Mouse (Mus musculus) NIH3T3 (cell line): ENCODE measurements around the gene Tpsg1.

Experiments
- DNase-seq: peaks from one replicate; pipeline ENCODE4 v3.0.0-alpha.2; 2012; ENCODE audit warnings: low read depth

The Tpsg1 gene

DNA sequence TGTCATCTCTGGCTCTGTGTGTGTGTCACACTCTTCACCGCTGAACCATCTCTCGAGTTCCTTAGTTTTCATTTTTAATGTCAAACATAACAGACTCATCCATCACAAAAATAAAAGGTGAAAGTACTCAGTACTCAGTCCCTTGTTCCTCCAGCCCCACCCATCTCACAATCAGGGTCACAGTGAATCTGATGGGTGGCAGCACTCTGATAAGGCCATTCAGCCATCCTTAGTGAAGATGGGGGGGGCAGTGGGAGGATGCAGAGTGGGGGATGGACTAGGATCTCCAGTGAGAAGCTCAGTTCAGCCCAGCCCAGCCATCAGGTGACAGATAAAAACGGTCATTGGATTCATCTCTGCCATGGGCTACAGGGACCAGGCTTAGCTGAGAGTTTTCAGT lies at the start of gene Tpsg1:
Tpsg1 (plus strand) TSS at position 301 of the 400 bp plus-strand sequence.
- no peak for DNase-seq

DNA sequence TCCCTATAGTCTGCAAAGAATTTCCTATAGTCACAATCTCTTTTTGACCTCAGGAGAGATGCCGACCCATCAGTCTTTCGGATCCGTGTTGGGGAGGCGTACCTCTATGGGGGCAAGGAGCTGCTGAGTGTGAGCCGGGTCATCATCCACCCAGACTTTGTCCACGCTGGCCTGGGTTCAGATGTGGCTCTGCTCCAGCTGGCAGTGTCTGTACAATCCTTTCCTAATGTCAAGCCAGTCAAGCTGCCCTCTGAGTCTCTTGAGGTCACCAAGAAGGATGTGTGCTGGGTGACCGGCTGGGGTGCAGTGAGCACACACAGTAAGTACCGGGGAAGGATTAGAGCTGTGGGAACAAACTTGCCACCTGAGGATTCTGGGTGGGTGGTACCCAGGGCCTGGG lies 48.3 kb upstream of the Tpsg1 start:
- DNase-seq = no peak

DNA sequence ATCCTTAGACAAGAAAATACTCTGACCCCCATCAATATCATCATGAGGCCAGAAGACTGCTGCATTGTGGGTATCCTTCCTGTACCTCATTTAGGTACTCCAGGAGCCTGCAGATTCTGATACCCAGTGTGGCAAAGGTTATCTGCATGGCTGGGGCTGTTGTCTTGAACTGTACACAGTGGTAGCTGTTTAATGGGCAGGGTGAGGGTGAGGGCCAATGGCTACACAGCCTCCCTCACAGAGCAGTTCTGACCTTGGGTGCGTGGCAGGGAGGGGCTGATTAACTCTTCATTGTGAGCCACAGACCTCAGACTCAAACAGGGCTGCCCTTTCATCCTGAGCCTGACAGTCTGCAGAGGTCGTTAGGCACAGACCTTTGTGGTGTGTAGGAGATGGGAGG lies 46.1 kb upstream of the Tpsg1 start:
- no peak for DNase-seq

DNA sequence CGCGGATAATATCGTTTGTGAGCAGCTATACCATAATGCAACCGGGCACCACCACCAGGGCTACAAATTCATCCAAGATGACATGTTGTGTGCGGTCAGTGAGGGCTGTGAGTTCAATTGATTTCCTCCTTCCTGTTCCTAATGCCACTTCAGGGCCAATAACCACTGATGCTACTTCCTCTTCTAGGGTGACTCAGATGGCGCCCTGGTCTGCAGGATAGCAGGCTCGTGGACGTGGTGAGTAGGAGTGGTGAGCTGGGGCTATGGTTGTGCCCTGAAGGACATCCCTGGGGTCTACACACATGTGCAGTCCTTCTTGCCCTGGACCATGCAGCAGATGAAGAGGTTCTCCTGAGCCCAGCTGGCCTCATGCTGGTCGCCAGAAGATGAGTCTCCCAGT lies 36.8 kb upstream of the Tpsg1 start:
- DNase-seq = no peak

DNA sequence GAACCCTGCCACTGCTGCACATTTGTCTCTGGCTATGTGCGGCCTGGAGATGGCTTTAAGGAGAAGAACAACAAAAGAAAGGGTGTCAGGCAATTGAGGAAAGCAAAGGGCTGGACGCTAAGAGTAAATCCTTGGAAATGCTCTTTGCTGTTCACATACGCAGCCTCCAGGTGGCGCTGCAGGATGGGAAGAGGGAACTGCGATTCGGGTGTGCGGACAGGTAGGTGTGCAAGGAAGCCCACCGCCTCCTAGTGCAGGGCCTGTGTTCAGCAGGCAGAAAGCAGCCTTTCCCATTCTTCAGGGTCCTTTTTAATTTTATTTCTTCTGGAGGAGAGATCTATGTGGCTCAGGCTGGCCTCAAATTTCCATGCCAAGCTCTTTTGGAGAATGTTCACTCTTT lies 35.1 kb upstream of the Tpsg1 start:
- DNase-seq = peak; percentile 79

DNA sequence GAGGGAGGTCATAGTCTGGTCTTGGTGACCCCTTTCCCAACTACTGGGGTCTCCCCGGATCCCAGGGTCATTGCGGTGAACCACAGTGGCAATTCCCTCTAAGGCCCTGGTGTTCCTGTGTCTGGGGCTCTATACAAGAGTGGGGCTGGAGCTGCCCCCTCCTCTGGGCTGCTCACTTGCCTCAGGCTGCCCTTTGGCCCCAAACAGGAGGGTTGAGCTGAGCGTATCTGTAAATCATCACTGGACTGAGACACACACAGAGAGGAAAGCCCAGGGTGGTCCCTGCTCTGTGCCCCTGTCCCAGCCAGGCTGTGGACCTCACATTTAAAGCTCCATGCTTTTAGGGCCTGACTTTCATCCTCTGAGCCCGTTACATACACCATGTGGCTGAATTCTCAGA lies 30.9 kb upstream of the Tpsg1 start:
- DNase-seq = no peak

DNA sequence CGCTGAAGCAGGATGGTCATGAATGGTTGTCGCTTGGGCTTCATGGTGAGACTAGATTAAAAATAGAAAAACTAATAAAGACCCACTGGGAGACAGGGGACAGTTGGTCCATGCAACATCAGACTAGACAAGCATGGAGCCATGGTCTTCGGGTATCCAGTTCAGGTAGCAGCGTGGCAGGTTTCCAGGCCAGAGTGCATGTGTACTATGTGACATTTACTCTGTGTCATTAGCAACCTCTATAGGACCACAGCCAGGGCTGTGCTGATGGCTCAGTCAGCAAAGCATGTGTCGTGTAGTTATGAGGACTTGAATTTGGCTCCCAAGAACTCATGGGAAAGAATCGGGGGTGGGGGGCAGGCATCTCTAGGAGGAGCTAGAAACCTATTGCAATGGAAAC lies 29.1 kb upstream of the Tpsg1 start:
- DNase-seq = no peak

DNA sequence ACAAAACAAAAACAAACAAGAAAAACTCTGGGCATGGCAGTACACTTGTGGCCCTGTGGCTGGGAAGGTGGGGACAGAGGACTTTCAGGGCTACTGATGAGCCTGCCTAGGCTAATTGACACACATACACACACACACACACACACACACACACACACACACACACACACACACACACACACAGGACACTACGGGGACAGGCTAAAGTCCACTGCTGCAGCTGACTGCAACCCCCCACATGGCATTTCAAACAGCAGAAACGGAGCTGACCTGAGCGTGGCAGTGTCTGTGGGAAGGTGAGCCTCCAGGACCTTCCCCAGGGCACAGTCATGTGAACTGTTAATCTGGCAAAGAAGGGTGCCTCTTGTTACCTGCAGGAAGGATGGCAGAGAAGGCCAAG lies 27.6 kb upstream of the Tpsg1 start:
- no peak for DNase-seq

DNA sequence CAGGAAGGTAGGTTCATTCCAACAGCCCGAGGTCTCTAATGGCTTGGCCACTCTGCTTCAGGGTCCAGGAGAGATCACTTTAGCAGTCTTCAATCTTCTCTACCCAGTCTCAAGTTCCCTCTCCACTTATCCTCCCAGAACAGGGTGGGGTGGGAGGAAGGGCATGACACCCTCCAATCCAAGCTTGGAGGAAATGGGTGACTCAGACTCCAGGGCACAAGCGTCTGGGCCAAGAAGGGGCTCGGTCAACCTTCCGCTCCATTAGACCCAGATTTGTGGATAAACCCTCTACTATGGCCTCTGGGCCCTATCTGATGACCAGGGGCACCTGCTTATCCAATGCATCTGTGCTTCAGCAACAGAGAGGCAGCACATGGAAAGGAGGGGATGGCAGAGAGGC lies 23.6 kb upstream of the Tpsg1 start, which contains the start of gene Tpsab1:
Tpsab1 (minus strand) TSS at position 101 of the 400 bp plus-strand sequence.
- DNase-seq = no peak

DNA sequence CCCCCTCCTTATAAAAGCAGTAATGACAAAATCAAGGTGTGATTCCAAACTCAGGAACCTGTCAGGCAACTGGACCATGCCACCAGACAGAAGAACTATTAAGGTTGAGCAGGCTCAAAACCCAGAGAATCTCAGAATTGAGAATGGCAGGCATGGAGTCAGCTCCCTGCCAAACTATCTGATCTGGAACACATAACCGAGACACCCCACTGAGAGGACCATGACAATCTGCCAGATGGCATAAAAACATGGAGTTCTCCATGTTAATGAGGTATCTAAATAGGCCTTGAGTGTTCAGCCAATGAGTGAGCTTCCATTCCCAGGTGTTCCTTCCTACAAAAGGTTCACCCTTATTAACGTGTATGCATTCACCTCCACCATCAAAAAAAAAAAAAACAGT lies 7.8 kb upstream of the Tpsg1 start:
- DNase-seq = no peak

DNA sequence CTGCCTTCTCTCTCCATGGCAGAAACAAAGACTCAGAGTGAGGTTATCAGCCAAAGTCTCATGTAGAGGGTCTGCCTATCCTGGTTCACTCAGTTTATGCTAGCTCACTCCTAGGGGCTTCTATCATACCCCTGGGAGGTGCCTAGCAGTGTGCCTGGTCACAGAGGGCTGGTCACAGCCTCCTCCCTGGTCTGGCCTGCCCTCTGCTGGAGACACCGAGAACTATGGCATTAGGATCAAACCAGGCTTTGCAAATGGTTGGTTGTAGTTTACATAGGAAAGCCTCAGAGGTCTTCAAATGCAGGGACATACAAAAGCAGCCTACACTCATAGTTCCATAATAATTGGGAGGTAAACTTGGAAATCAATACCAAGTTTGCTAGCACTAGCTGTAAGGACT lies 5.3 kb upstream of the Tpsg1 start:
- peak; percentile 71 for DNase-seq

DNA sequence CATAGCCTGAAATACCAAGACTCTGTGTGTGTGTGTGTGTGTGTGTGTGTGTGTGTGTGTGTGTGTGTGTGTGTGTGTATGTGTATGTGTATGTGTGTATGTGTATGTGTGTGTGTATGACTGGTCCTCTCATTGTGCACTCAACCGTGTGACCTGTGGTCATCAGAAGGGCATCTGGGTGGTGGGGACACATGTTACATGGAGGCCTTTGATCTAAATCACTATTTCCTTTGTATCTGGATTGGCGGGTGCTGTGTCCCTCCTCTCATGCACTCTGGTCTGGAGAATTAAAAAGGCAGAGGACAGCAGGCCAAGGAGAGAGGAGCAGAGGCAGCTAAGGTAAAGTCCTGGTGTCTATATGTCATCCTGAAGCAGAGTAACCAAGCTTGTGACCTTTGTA lies 3.1 kb upstream of the Tpsg1 start, which contains the start of gene Tpsb2:
Tpsb2 (plus strand) TSS at position 301 of the 400 bp plus-strand sequence.
- no peak for DNase-seq

DNA sequence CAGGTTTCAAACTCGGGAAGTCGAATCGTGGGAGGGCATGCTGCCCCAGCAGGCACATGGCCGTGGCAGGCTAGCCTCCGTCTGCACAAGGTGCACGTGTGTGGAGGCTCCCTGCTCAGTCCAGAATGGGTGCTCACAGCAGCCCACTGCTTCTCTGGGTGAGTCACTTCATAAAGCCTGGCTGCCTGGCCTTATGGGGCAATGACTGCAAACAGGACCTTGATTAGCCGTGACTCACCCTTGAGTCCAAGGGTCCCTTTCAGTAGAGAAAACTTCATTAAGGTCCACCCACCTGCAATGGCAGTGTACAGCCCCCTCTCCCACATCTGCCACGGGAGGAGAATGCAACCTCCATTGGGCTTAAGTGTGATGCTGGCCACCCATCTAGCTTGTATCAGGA lies 3.4 kb downstream of the Tpsg1 start:
- peak; percentile 41 for DNase-seq

DNA sequence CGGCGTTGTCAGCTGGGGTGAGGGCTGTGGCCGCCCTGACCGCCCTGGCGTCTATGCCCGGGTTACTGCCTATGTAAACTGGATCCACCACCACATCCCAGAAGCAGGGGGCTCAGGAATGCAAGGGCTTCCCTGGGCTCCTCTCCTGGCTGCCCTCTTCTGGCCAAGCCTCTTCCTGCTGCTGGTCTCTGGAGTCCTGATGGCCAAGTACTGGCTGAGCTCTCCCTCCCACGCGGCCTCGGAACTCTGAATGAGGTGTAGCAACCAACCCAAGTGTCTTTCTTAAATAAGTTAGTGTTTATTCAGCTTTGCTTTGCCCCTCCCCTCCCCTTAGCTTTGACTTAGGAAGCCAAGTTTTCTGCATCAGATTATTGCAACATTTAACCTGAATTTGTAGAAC lies 4.9 kb downstream of the Tpsg1 start:
- DNase-seq = peak; percentile 47

DNA sequence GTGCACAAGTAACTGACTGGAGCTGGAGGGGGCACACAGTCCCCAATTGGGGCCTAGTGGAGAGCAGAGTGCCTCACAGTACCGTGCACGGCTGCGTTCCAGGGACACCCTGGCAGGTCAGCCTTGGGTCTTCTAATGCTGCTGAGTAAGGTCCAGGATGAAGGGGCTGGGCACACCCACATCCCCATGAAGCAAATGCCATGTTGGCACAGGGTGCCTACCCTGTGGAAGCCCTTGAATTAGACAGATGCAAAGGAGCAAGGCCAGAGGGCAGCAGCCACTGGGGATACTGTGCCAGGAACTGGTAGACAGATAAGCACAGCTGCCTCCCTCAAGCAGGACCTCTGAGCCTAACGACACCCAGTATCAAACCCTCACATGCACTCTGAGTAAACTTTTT lies 25.5 kb downstream of the Tpsg1 start:
- DNase-seq = no peak

DNA sequence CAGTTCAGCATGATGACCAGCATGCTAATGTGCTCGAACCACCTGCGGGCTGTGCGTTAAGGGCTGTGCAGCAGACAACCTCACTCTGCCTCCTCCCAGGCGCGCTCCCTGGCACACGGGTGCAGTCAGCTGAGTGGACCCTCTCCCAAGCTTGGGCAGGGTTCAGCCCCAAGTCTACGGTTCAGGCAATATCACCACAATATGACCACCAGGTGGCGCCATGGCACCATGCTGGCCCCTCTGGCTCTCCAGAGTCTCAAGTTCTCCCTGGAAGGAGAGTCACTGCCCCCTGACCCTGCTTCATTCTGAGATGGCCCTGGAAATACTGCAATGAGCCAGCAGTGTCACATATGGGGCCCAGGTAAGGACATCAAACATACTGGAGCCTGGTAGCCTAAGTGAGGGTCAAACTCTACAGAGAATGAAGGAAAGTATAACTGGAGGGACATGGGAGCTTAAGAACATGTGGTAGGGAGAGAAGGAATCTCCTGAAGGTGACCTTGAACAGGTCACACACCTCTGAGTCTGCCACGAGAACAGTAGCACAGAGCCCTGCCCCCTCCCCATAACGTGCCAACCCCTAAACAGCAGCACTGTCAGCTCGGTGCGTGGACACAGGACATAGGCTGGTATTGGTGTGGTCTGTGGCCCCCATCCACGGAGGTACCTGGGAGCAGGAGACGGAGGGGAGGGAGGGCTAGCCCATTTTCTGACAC lies 28.9 kb downstream of the Tpsg1 start:
- DNase-seq = peak; percentile 85

DNA sequence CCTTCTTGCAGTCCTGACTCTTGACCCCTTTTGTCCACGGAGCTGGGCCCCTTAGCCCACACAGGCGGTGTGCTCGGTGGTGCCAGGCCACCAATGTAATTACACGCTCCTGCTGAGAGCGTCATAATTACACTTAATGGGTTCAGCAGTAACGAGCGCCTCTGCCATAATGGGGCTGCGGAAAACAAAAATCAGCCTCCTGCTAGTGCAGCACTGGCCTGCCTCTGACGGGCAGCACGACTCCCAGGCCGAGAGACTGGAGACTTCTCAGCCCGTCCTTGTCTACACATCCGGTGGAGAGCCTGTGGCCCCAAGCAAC lies 29.4 kb downstream of the Tpsg1 start:
- no peak for DNase-seq

DNA sequence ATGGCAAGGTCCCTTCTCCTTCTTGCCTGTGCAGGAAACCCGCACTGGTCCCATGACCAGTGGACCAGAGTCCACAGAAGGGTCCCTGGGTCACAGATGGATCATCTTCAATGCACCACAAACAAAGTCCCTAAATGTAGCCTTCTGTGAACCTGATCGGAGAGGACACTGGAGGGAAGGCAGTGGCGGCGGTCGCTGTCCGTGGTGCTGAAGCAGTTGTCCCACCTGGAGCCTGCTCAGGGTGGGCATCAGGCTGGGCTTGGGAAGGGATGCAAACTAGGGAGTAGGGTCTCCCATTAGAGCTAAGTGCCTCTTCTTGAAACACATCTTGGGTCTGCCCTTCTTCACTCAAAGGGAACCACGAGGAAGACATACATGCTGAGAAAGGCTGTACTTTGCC lies 31.4 kb downstream of the Tpsg1 start:
- peak; percentile 58 for DNase-seq

DNA sequence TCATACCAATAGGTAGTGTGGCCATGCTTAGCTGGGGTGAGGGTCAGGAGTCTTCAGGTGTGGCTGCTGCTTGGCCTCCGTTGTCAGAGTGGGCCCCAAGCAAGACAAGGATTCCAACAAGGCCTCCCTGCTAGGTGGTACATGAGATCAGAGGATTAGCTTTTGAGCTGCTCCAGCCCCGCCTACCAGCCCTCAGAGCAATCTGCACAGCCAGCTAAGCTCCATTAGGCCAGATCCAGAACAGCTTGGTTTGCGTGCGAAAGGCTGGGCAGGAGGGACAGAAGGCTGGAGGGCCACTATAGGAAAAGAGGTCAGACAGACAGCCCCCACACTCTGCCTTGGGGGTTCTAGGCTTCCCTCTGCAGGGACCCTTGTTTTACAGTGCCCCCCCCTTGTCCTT lies 32.4 kb downstream of the Tpsg1 start:
- no peak for DNase-seq

DNA sequence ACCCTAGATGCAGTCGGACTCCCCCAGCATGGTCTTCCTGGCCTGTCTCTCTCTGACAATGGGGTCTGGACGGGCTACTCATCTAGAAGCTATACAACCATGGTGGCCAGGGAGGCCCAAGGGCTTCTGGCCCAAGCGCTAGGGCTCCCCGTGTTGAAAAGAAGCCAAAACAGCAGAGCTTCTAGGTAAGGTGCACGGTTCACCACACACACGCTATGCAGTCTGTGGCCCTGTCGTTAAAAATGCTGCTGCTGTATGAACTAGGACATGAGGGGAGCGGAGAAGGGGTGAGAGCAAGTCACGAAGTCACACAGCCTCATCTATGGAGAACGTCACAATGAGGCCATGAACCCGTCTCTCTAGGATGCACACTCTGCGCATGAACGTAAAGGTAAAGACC lies 33.2 kb downstream of the Tpsg1 start:
- DNase-seq = no peak

DNA sequence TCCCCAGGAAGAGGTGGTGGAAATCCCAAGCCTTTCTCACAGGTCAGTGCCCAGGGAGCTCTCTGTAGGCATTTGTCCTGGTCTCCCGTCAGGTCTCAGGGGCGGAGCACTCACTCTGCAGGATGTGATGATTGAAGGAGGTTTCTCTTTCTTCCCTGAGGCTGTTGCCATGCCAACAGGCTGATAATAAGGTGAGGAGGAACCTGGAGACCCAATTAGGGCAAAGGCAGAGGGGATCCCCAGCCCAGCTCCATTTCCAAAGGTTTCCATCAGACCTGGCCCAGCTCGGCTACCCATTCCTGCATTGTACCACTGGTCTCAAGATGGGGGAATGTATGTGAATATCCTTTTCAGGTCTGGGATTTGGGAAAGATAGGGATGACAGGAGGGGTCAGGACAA lies 35.1 kb downstream of the Tpsg1 start:
- no peak for DNase-seq

DNA sequence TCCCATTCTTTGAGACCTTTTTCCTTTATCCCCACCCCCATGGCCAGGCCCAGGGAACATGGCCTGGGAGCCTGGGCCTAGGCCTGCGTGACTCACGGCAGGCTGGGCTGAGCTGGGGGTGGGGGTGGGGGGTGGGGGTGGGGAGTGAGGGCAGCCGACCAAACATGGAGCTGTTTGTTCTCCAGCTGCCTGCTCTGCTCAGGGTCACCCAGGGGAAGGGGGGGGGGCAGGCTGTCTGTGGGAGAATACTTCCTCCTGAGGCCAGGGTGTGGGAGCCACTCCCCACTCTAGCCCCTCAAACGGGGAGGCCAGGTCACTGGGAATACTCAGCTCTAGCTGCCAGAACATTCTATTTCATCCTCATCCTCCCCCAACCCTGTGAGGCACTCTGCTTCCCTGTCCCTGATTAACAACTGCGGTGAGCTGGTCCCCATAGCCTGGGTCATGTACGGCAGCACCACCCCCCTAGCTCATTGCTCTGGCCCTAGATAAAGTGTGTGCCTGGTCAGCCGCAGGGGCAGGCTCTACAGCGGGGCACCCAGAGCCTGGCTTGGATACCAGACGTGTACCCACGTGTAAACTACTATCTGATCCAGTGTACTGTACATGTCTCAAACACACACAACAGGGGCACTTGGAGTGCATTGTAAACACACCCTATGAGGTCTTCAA lies 36.3 kb downstream of the Tpsg1 start:
- peak; percentile 36 for DNase-seq

DNA sequence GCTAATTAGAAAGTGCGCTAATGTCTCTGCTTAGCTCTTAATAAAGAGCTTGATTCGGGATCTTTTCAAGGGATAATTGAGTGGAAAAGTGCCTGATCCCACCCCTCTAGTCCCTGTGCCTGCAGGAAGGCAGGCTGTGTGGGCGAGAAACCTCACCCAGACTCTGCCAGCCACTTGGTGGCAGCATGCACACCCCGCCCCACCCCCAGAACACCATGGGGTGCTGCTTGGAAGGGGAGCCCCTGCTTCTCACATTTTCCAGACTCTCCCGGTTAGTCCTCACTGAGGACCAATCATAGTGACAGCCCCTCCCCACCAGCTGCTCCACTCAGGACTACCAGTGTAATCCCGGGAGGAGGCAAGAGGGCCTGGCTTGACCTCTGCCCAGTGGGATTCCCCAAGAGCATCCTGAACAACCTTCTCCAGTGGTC lies 37.0 kb downstream of the Tpsg1 start:
- no peak for DNase-seq

DNA sequence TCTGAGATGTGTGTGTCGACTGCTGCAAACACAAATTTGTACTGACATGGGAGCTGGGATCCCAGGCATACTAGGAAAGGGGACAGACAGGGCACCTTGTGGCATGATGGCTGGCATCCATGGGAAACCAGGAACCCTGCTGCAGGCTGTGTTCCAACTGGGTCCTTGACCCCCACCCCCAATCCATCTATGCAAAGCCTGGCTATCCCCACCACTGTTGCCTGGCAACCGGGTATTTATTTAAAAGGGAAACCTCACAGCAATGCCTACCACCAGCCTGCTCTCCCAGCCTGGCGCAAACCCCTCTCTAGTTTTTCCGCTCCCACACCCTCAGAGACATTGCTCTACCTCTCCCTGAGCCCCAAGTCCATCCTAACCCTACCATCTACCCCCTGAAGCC lies 38.3 kb downstream of the Tpsg1 start:
- no peak for DNase-seq
